Mouse (Mus musculus) granulocyte monocyte progenitor cell, adult 5-6 weeks (primary cell): ENCODE results near the gene Sox12. TPM values are rescaled to one million over a fixed set of nuclear protein-coding genes. Genes with fewer than 3 reads are reported as not detected.
"Not testable (repeated sequence)": the region's sequence is repeated elsewhere in the genome, so short reads cannot be mapped to it uniquely, and the experiment has no call there.

Experiments used
- ATAC-seq: replicated peaks from 2 replicates; pipeline ENCODE4 v1.8.0; 2016; ENCODE audit warnings: mild to moderate bottlenecking, moderate TSS enrichment, inconsistent platforms; ENCODE audit not compliant: poor library complexity, severe bottlenecking
- total RNA-seq, 2 experiments: library from RNA; stranded (forward) in 1 of 2; stranded (reverse) in 1 of 2; fragments of 200-712, 200-1000 nt in 1 of 2; fragments of >200 nt in 1 of 2; fragmentation: Nextera tagmentation in 1 of 2; gene quantifications; 2 replicates each; pipeline ENCODE4 v1.2.3; 2014 to 2017

Gene Sox12
- total RNA-seq (2014; fragmentation: Nextera tagmentation) (8.6 and 10.5 TPM in 2 replicates), total RNA-seq (2017) (1.5 and 2.4 TPM in 2 replicates)

- ATAC-seq: peak; percentile 39
Observed at GRCm38 (mm10) chr2:152397680-152398435, at the start of gene Sox12. Sox12 (minus strand) TSS chr2:152398063.

- ATAC-seq: no peak
Observed at GRCm38 (mm10) chr2:152447461-152447860, 49.6 kb upstream of the Sox12 start.

GRCm38 (mm10) chr2:152446642-152447041 is 48.8 kb upstream of the Sox12 start:
- ATAC-seq: no peak

GRCm38 (mm10) chr2:152443281-152443680 is 45.4 kb upstream of the Sox12 start:
- no peak for ATAC-seq

- no peak for ATAC-seq
Observed at GRCm38 (mm10) chr2:152442322-152442721, 44.5 kb upstream of the Sox12 start.

GRCm38 (mm10) chr2:152439833-152440232 is 42.0 kb upstream of the Sox12 start:
- ATAC-seq: no peak

GRCm38 (mm10) chr2:152438963-152439362 is 41.1 kb upstream of the Sox12 start:
- no peak for ATAC-seq

GRCm38 (mm10) chr2:152436983-152437860 is 39.4 kb upstream of the Sox12 start:
- peak; percentile 95 for ATAC-seq

GRCm38 (mm10) chr2:152436405-152436901 is 38.6 kb upstream of the Sox12 start:
- no peak for ATAC-seq

- not testable (repeated sequence) for ATAC-seq
Observed at GRCm38 (mm10) chr2:152428481-152428880, 30.6 kb upstream of the Sox12 start.

- no peak for ATAC-seq
Observed at GRCm38 (mm10) chr2:152427493-152427892, 29.6 kb upstream of the Sox12 start.

- no peak for ATAC-seq
Observed at GRCm38 (mm10) chr2:152415786-152416185, 17.9 kb upstream of the Sox12 start.

- no peak for ATAC-seq
Observed at GRCm38 (mm10) chr2:152415287-152415686, 17.4 kb upstream of the Sox12 start, which contains the start of gene 6820408C15Rik. 6820408C15Rik (plus strand) TSS chr2:152415587.

GRCm38 (mm10) chr2:152414591-152415165 is 16.8 kb upstream of the Sox12 start, which contains the start of gene Zcchc3:
Zcchc3 (minus strand) TSS chr2:152415027.
- ATAC-seq: peak; percentile 90

GRCm38 (mm10) chr2:152413765-152414584 is 16.1 kb upstream of the Sox12 start:
- ATAC-seq: peak; percentile 47

- ATAC-seq: no peak
Observed at GRCm38 (mm10) chr2:152413158-152413764, 15.4 kb upstream of the Sox12 start.

GRCm38 (mm10) chr2:152412526-152413157 is 14.8 kb upstream of the Sox12 start:
- no peak for ATAC-seq

- ATAC-seq: no peak
Observed at GRCm38 (mm10) chr2:152411471-152411870, 13.6 kb upstream of the Sox12 start.

GRCm38 (mm10) chr2:152410971-152411371 is 13.1 kb upstream of the Sox12 start:
- no peak for ATAC-seq
